Comparison of ENCODE assay signal across 16 mouse cellular contexts in genomic region chr7:90083799-90084198, GRCm38 (mm10). TPM values are rescaled to one million over a fixed set of nuclear protein-coding genes. Genes with fewer than 3 reads are reported as not detected.
DNase-seq lines count a peak whose midpoint lies in the region; ATAC-seq and TF ChIP-seq lines count a peak whose summit lies in the region.
"Had no signal": no experiment of that assay in that cellular context is flagged by ENCODE, and none has a peak within 500 bp of the region (broad histone marks: within the 10 kb centered on the region; RNA-seq: fewer than 3 reads in every experiment).

No protein-coding gene starts in this region.

- TF ChIP-seq POLR2A in kidney, adult 2 months (IDR thresholded peaks at IDR 0.05; ENCODE audit: low read depth, low read length): no peak

- no peak overlapping the region for H3K4me2 ChIP-seq in lung, embryonic 16.5 days (ENCODE audit: low read depth, low read length)
- peak overlapping the region; percentile 52 for H3K4me2 ChIP-seq in liver, embryonic 13.5 days
- H3K4me2 ChIP-seq in stomach, embryonic 15.5 days: no peak overlapping the region
- H3K4me2 ChIP-seq: embryonic facial prominence, embryonic 13.5 days; forebrain, embryonic 15.5 days; midbrain, embryonic 15.5 days had no signal

- peak overlapping the region; percentile 17; the same call in 1 of the 2 replicates for H3K27ac ChIP-seq in lung, embryonic 16.5 days (ENCODE audit: low read length)
- peak overlapping the region; percentile 96 for H3K27ac ChIP-seq in liver, embryonic 13.5 days
- H3K27ac ChIP-seq in stomach, embryonic 15.5 days: no peak overlapping the region; the same call in 1 of the 2 replicates
- no peak overlapping the region for H3K27ac ChIP-seq in kidney, adult 2 months (ENCODE audit: insufficient read depth, low read depth, low read length)
- H3K27ac ChIP-seq: embryonic facial prominence, embryonic 13.5 days; forebrain, embryonic 15.5 days; midbrain, embryonic 15.5 days had no signal

- peaks cover 15% of the 10 kb centered on the region for H3K4me1 ChIP-seq in lung, embryonic 16.5 days (replicated peaks; ENCODE audit: control insufficient read depth, insufficient read depth, low read length)
- H3K4me1 ChIP-seq in liver, embryonic 13.5 days (replicated peaks): peaks cover 68% of the 10 kb centered on the region
- H3K4me1 ChIP-seq in stomach, embryonic 15.5 days: 0 out of 2 replicates have a peak, but pooled peaks cover 6% of the 10 kb centered on the region
- H3K4me1 ChIP-seq in kidney, adult 2 months (ENCODE audit: control insufficient read depth, insufficient read depth, low read length): peaks cover 18% of the 10 kb centered on the region; the same call in 1 of the 2 replicates
- H3K4me1 ChIP-seq: forebrain, embryonic 15.5 days; midbrain, embryonic 15.5 days had no signal

- no peak overlapping the region for H3K9ac ChIP-seq in lung, embryonic 16.5 days (ENCODE audit: low read length)
- peak overlapping the region; percentile 49 for H3K9ac ChIP-seq in liver, embryonic 13.5 days
- H3K9ac ChIP-seq in stomach, embryonic 15.5 days: no peak overlapping the region
- H3K9ac ChIP-seq: embryonic facial prominence, embryonic 13.5 days; forebrain, embryonic 15.5 days; midbrain, embryonic 15.5 days had no signal

- no peaks in the 10 kb centered on the region for H3K9me3 ChIP-seq in lung, embryonic 16.5 days (ENCODE audit: control insufficient read depth, low read length)
- H3K9me3 ChIP-seq in liver, embryonic 13.5 days (replicated peaks): no peaks in the 10 kb centered on the region
- H3K9me3 ChIP-seq in stomach, embryonic 15.5 days: no peaks in the 10 kb centered on the region
- H3K9me3 ChIP-seq: embryonic facial prominence, embryonic 13.5 days; forebrain, embryonic 15.5 days; G1E; midbrain, embryonic 15.5 days had no signal

- no peak for TF ChIP-seq CTCF in kidney, adult 2 months (conservative IDR thresholded peaks at IDR 0.05; ENCODE audit: insufficient read depth, insufficient read length, low read depth, low read length)

- H3K27me3 ChIP-seq in lung, embryonic 16.5 days (ENCODE audit: control insufficient read depth, insufficient read depth, low read depth, low read length): no peaks in the 10 kb centered on the region
- H3K27me3 ChIP-seq in liver, embryonic 13.5 days: no peaks in the 10 kb centered on the region
- H3K27me3 ChIP-seq in stomach, embryonic 15.5 days (replicated peaks): no peaks in the 10 kb centered on the region
- no peaks in the 10 kb centered on the region for H3K27me3 ChIP-seq in kidney, adult 2 months (replicated peaks; ENCODE audit: control insufficient read depth, insufficient read depth, low read length)
- H3K27me3 ChIP-seq: embryonic facial prominence, embryonic 13.5 days; forebrain, embryonic 15.5 days; midbrain, embryonic 15.5 days had no signal

- no peaks in the 10 kb centered on the region for H3K36me3 ChIP-seq in lung, embryonic 16.5 days (ENCODE audit: control insufficient read depth, insufficient read depth, low read length)
- no peaks in the 10 kb centered on the region for H3K36me3 ChIP-seq in liver, embryonic 13.5 days
- no peaks in the 10 kb centered on the region for H3K36me3 ChIP-seq in stomach, embryonic 15.5 days
- no peaks in the 10 kb centered on the region for H3K36me3 ChIP-seq in kidney, adult 2 months (ENCODE audit: control insufficient read depth, insufficient read depth, low read length)
- H3K36me3 ChIP-seq: embryonic facial prominence, embryonic 13.5 days; forebrain, embryonic 15.5 days; G1E; midbrain, embryonic 15.5 days had no signal

- DNase-seq in lung, postnatal 14 days: no peak
- no peak for DNase-seq in liver, embryonic 13.5 days
- no peak for DNase-seq in kidney, adult 2 months
- no peak for DNase-seq in testis, postnatal 14 days (ENCODE audit: low spot score)
- no peak for DNase-seq in kidney, postnatal 36 days
- DNase-seq: adrenal gland, adult 8-10 months; cerebellum, adult 11-12 months; kidney, postnatal 4 days; right cerebral cortex, postnatal 14 days had no signal

- WGBS in lung, embryonic 16.5 days: 57% methylated on average over 7 of the region's 7 CpGs
- WGBS in liver, embryonic 13.5 days (ENCODE audit: insufficient replicate concordance): 36% methylated on average over 7 of the region's 7 CpGs
- 44% methylated on average over 7 of the region's 7 CpGs for WGBS in stomach, embryonic 15.5 days
- WGBS in kidney, adult 2 months: 90% methylated on average over 7 of the region's 7 CpGs

- H3K4me3 ChIP-seq in lung, embryonic 16.5 days (ENCODE audit: low read length): no peak overlapping the region
- H3K4me3 ChIP-seq in liver, embryonic 13.5 days (replicated peaks): no peak overlapping the region
- no peak overlapping the region for H3K4me3 ChIP-seq in stomach, embryonic 15.5 days (replicated peaks)
- H3K4me3 ChIP-seq in kidney, adult 2 months (ENCODE audit: insufficient read depth, low read depth, low read length): no peak overlapping the region
- H3K4me3 ChIP-seq: embryonic facial prominence, embryonic 13.5 days; forebrain, embryonic 15.5 days; midbrain, embryonic 15.5 days had no signal

- peak; percentile 59 for ATAC-seq in lung, embryonic 16.5 days (ENCODE audit: low read depth)
- peak; percentile 82 for ATAC-seq in erythroid progenitor cell, adult 5-6 weeks (replicated peaks; ENCODE audit: low FRiP score, poor library complexity, severe bottlenecking)
- peak; percentile 73 for ATAC-seq in liver, embryonic 13.5 days (ENCODE audit: low read depth)
- ATAC-seq in stomach, embryonic 15.5 days (ENCODE audit: insufficient read depth, low FRiP score, low read depth): peak; percentile 70; the same call in 1 of the 2 replicates
- ATAC-seq: forebrain, embryonic 15.5 days; midbrain, embryonic 15.5 days had no signal

RNA-seq across cellular contexts. Expression of gene Picalm, which starts 46.2 kb away (rescaled TPM):
- polyA plus RNA-seq in lung, embryonic 16.5 days (2015; fragmentation: Nextera tagmentation; extraction: Ambion mirVana): 46.0 and 49.7 TPM in 2 replicates
- 1,006 and 1,368 TPM in 2 replicates for total RNA-seq in erythroid progenitor cell, adult 5-6 weeks (2015; ENCODE audit: low replicate concordance)
- 1,167 and 1,289 TPM in 2 replicates for total RNA-seq in erythroid progenitor cell, adult 5-6 weeks (2017; ENCODE audit: low replicate concordance)
- 51.1 and 58.4 TPM in 2 replicates for polyA plus RNA-seq in liver, embryonic 13.5 days (2015; fragmentation: Nextera tagmentation; extraction: Ambion mirVana)
- polyA plus RNA-seq in stomach, embryonic 15.5 days (2015; fragmentation: Nextera tagmentation; extraction: Ambion mirVana): 41.2 and 44.5 TPM in 2 replicates
- polyA plus RNA-seq in kidney, adult 2 months (2012; rRNA removed): 89.4 and 99.3 TPM in 2 replicates

Comparison
In these comparisons a context has a peak if more than half of its experiments do, and no peak if none do; other contexts are left out.
1. H3K27ac ChIP-seq: peak in lung, embryonic 16.5 days (single experiment) and liver, embryonic 13.5 days (single experiment); none in stomach, embryonic 15.5 days (single experiment) and kidney, adult 2 months (single experiment).
2. Peak in every context shown above with its lines, with median percentiles within 50 percentile points of each other: ATAC-seq.